Mouse (Mus musculus) hindbrain, embryonic 10.5 days (tissue): ENCODE measurements around the gene Clstn3. TPM values are rescaled to one million over a fixed set of nuclear protein-coding genes. Genes with fewer than 3 reads are reported as not detected.
"Not testable (repeated sequence)": the region's sequence is repeated elsewhere in the genome, so short reads cannot be mapped to it uniquely, and the experiment has no call there.

Experiments used
- DNase-seq: peaks from one replicate; pipeline ENCODE4 v3.0.0-alpha.2; 2017; ENCODE audit warnings: low spot score
- H3K27ac ChIP-seq: fragments of 300-500 bp; sonication (generic); 2 replicates; pipeline ENCODE4 v1.5.1; 2016; ENCODE audit warnings: mild to moderate bottlenecking, moderate library complexity
- H3K27me3 ChIP-seq: fragments of 300-500 bp; sonication (generic); 2 replicates; pipeline ENCODE4 v1.6.1; 2016; ENCODE audit warnings: mild to moderate bottlenecking; ENCODE audit not compliant: poor library complexity, insufficient read depth, severe bottlenecking
- H3K36me3 ChIP-seq: fragments of 300-500 bp; sonication (generic); 2 replicates; pipeline ENCODE4 v1.6.1; 2016; ENCODE audit warnings: mild to moderate bottlenecking, moderate library complexity
- H3K4me1 ChIP-seq: fragments of 300-500 bp; sonication (generic); replicated peaks from 2 replicates; pipeline ENCODE4 v1.6.1; 2016; ENCODE audit warnings: mild to moderate bottlenecking
- H3K4me3 ChIP-seq: fragments of 300-500 bp; sonication (generic); 2 replicates; pipeline ENCODE4 v1.5.1; 2016; ENCODE audit warnings: mild to moderate bottlenecking, moderate library complexity
- H3K9me3 ChIP-seq: fragments of 300-500 bp; sonication (generic); 2 replicates; pipeline ENCODE4 v1.6.1; 2016; ENCODE audit warnings: mild to moderate bottlenecking, moderate library complexity
- WGBS: fragments of 180-500 bp; shearing (Covaris S2); methylation state at CpG from one replicate; pipeline ENCODE4 v1.1.7; 2016; 5-methylcytosine and 5-hydroxymethylcytosine counted together
- polyA plus RNA-seq: library from polyadenylated mRNA; unstranded; fragments of >200 nt; fragmentation: Nextera tagmentation; extraction: Ambion mirVana; gene quantifications from 2 replicates; pipeline ENCODE4 v1.2.1, GENCODE M21; 2016

Gene Clstn3
- polyA plus RNA-seq, 1 experiment from 2014 or later: 20.4 TPM

- Histone ChIP-seq H3K9me3 (0 out of 2 replicates have a peak, but pooled peaks cover 3% of the 10 kb centered on the region), H3K4me3 (no peak within 1 kb of the TSS), H3K36me3 (no peaks in the 10 kb centered on the region), H3K27ac (peak within 1 kb of the TSS; percentile 69; the same call in 1 of the 2 replicates), H3K4me1 (peaks cover 4% of the 10 kb centered on the region), H3K27me3 (no peaks in the 10 kb centered on the region)
- peak; percentile 76 for DNase-seq
- 51% methylated on average over 4 of the region's 4 CpGs for WGBS
Measured at GRCm38 (mm10) chr6:124492842-124493561, 28.4 kb upstream of the Clstn3 start, which contains the start of gene C1rl. Gene C1rl (plus strand): TSS chr6:124493113.

- peaks cover 4% of the 10 kb centered on the region for H3K4me1 ChIP-seq
Measured at GRCm38 (mm10) chr6:124491427-124491826, 26.8 kb upstream of the Clstn3 start.

GRCm38 (mm10) chr6:124488952-124489351 lies 24.4 kb upstream of the Clstn3 start:
- no peaks in the 10 kb centered on the region for H3K9me3 ChIP-seq
- WGBS: 82% methylated on average over 4 of the region's 4 CpGs
- H3K27me3 ChIP-seq: no peaks in the 10 kb centered on the region
- no peaks in the 10 kb centered on the region for H3K36me3 ChIP-seq
- peaks cover 4% of the 10 kb centered on the region for H3K4me1 ChIP-seq
- no peak overlapping the region for H3K4me3 ChIP-seq
- no peak for DNase-seq
- H3K27ac ChIP-seq: no peak overlapping the region

More at GRCm38 (mm10) chr6:124491427-124491826, 26.8 kb upstream of the Clstn3 start:
- no peak for DNase-seq
- WGBS: 83% methylated on average over 6 of the region's 6 CpGs
- Histone ChIP-seq H3K9me3 (0 out of 2 replicates have a peak, but pooled peaks cover 3% of the 10 kb centered on the region), H3K27me3 (no peaks in the 10 kb centered on the region), H3K4me3 (no peak overlapping the region), H3K36me3 (no peaks in the 10 kb centered on the region), H3K27ac (no peak overlapping the region)

DNA sequence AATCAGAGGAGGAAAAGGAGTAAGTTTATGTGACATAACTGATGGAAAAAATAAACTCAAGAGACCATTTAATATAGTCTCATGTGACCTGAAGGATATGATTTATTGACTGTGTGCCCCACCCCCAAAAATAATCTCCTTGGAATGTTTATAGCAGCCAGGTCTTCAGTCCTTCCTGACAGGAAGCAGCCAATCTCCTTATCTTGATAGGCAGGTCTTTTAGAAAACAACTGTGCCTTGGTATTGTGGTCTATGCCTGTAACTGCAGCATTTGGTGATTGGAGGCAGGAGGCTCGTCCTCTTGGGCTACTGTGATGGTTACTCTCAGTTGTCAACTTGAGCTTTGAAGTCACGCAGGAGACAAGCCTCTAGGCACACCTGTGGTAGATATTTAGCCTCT lies 22.9 kb upstream of the Clstn3 start:
- Histone ChIP-seq H3K4me3 (no peak overlapping the region), H3K36me3 (no peaks in the 10 kb centered on the region), H3K27ac (no peak overlapping the region), H3K27me3 (no peaks in the 10 kb centered on the region), H3K9me3 (no peaks in the 10 kb centered on the region), H3K4me1 (no peaks in the 10 kb centered on the region)
- no peak for DNase-seq
- whole genome bisulfite sequencing: 61% methylated on average over 2 of the region's 2 CpGs

DNA sequence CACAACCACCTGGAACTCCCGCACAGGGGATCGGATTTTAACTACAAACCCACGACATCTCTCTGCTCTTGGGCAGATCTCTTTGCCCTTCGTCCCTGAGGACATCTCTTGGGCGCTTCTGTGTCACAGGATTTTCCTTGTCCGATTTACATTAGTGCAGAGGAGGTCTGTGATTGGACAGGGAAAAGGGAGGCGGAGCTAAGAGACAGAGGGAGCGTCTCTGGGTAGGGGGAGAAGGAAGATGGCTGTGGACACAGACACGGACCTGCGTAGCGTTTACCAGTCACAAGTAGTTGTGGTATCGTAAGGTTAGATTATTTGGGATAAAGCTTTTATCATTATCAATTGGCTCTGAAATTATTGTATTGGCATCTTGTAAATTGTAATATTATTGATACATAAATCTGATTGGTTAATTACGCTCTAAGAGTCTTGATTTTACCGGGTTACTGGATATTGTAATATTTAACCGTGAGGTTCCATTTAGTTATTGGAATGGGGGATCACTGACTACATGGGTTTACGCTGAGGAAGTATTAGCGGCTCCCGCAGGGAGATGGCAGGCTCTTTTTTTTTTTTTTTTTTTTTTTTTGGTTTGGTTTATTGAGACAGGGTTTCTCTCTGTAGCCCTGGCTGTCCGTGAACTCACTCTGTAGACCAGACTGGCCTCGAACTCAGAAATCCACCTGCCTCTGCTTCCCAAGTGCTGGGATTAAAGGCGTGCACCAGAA lies 21.0 kb upstream of the Clstn3 start:
- Histone ChIP-seq H3K27me3 (no peaks in the 10 kb centered on the region), H3K27ac (peak overlapping the region; percentile 53; the same call in 1 of the 2 replicates), H3K9me3 (no peaks in the 10 kb centered on the region), H3K4me3 (peak overlapping the region; percentile 37), H3K36me3 (no peaks in the 10 kb centered on the region), H3K4me1 (no peaks in the 10 kb centered on the region; the same call in 1 of the 2 replicates)
- DNase-seq: peak; percentile 51
- 35% methylated on average over 21 of the region's 21 CpGs for WGBS

DNA sequence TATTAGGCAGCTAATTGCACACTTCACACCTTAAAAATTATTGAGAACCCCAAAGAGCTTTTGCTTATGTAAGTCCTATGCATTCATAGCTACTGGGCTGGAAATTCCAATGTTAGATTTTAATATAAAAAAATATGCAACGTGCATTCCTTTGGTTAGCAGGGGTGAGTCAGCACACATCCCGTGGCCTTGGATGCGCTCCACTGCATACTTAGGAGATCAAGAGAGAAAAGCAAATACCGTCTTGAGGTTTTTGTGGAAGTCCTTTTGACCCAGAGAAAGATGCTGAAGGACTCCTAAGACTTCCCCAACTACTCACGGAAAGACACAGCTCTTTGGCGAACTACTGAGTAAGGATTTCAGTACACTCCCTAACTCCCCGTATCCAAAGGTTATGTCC lies 20.3 kb upstream of the Clstn3 start:
- 88% methylated on average over 7 of the region's 7 CpGs for WGBS
- Histone ChIP-seq H3K4me1 (no peaks in the 10 kb centered on the region; the same call in 1 of the 2 replicates), H3K27me3 (no peaks in the 10 kb centered on the region), H3K4me3 (no peak overlapping the region), H3K36me3 (no peaks in the 10 kb centered on the region), H3K9me3 (no peaks in the 10 kb centered on the region), H3K27ac (no peak overlapping the region)
- DNase-seq: no peak

- not testable (repeated sequence) for H3K36me3 ChIP-seq, H3K27ac ChIP-seq, DNase-seq, H3K4me1 ChIP-seq, H3K9me3 ChIP-seq, H3K4me3 ChIP-seq, H3K27me3 ChIP-seq
- 86% methylated on average over 3 of the region's 3 CpGs for WGBS
Measured at GRCm38 (mm10) chr6:124483831-124484230, 19.2 kb upstream of the Clstn3 start.

GRCm38 (mm10) chr6:124481571-124481970 lies 17.0 kb upstream of the Clstn3 start:
- DNase-seq: peak; percentile 71
- H3K27ac ChIP-seq: no peak overlapping the region
- H3K9me3 ChIP-seq: no peaks in the 10 kb centered on the region
- H3K27me3 ChIP-seq: no peaks in the 10 kb centered on the region
- H3K4me1 ChIP-seq: peaks cover 6% of the 10 kb centered on the region; the same call in 1 of the 2 replicates
- no peaks in the 10 kb centered on the region for H3K36me3 ChIP-seq
- no peak overlapping the region for H3K4me3 ChIP-seq
- WGBS: 25% methylated on average over 6 of the region's 6 CpGs

DNA sequence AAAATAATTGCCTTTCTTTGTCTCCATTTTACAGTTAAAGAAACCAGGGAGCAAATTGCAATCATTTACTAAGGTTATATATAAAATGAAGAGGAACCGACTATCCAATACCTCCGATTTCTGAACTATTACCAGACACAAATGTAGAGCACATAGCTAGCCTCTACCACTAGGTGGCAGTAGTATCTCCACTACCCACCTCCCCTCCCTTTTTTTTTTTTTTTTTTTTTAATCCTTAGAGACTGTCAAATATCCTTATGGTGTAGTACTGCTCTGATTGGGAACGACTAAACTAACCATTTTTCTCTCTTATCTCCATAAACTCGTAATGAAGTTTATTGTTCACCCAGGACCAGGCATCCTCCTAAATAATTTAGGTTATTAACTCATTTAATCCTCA lies 15.7 kb upstream of the Clstn3 start:
- 56% methylated on average over 4 of the region's 4 CpGs for WGBS
- no peak overlapping the region for H3K27ac ChIP-seq
- H3K36me3 ChIP-seq: no peaks in the 10 kb centered on the region
- peaks cover 11% of the 10 kb centered on the region; the same call in 1 of the 2 replicates for H3K4me1 ChIP-seq
- no peak overlapping the region for H3K4me3 ChIP-seq
- no peak for DNase-seq
- H3K9me3 ChIP-seq: no peaks in the 10 kb centered on the region
- H3K27me3 ChIP-seq: no peaks in the 10 kb centered on the region

GRCm38 (mm10) chr6:124479573-124479930 lies 15.0 kb upstream of the Clstn3 start:
- Histone ChIP-seq H3K4me1 (peaks cover 11% of the 10 kb centered on the region; the same call in 1 of the 2 replicates), H3K36me3 (no peaks in the 10 kb centered on the region), H3K27me3 (no peaks in the 10 kb centered on the region), H3K4me3 (no peak overlapping the region), H3K27ac (no peak overlapping the region), H3K9me3 (no peaks in the 10 kb centered on the region)
- DNase-seq: no peak
- WGBS: 92% methylated on average over 3 of the region's 3 CpGs

DNA sequence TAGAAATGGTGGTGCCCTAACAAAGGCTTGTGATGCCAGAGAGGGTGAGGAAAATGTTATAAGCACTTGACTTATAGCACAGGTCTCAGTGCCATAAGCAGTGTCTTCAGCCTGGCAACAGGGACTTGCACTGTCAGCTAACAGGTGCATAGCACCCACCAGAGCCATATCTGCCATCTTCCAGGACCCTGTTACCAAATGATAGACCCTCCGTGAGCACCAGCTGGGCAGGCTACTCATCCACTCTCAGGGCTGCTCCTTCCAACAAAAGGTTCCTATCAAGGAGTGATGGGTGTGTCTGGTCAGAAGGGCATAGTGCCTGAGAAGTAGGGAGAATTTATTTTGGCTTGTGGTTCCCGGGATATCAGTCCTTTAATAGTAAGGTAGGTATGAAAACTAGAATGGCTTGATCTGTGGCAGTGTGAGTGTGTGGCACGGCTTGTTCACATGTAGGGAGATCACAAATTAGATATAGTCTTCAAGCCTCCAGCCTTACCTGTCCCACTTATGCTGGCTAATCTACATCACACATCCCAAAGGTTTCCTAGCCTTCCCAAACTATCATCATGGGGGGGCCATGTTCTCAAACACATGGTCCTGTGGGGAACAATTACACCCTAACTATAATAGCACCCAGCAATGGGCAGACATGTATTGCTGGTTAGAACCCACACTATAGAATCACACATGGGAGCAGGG lies 14.4 kb upstream of the Clstn3 start:
- peaks cover 11% of the 10 kb centered on the region; the same call in 1 of the 2 replicates for H3K4me1 ChIP-seq
- H3K36me3 ChIP-seq: no peaks in the 10 kb centered on the region
- WGBS: 88% methylated on average over 3 of the region's 3 CpGs
- H3K27ac ChIP-seq: no peak overlapping the region
- DNase-seq: no peak
- H3K27me3 ChIP-seq: no peaks in the 10 kb centered on the region
- no peaks in the 10 kb centered on the region for H3K9me3 ChIP-seq
- no peak overlapping the region for H3K4me3 ChIP-seq

DNA sequence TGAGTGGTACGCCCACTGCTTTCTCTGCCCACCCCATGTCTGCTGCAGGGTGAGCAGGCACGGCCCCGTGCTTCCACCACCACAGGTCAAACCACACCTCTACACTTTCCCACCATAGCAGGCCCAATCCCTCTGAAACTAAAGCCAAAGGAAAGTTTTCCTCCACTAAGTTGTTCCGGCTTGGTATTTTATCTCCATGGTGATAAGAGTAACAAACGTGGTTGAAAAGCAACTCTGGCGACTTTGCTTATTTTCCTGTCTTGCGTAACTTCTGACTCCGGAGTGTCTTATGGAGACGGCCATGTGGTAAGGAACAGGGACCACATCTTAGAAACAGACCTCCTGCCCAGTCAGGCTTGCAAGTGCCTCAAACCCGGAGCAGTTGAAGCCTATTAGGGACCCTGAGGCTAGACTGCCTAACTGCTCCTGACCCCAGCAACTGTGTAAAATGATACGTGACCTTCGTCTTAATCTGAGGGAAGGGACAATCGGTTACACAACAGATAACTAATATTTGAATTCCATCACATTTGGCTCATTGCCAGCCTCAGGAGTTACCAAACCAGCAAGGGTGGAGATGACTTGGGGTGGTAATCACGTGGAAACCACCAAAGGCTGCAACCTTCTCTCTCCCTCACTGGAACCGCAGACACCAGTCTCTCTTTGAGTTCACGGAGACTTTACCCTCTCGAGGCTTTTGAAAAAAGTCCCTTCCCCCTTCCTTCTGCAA lies 13.5 kb upstream of the Clstn3 start:
- Histone ChIP-seq H3K27me3 (no peaks in the 10 kb centered on the region), H3K27ac (no peak overlapping the region), H3K4me3 (no peak overlapping the region), H3K9me3 (no peaks in the 10 kb centered on the region), H3K36me3 (no peaks in the 10 kb centered on the region), H3K4me1 (peaks cover 11% of the 10 kb centered on the region; the same call in 1 of the 2 replicates)
- 77% methylated on average over 17 of the region's 17 CpGs for WGBS
- DNase-seq: no peak
